In the genomic region with DNA sequence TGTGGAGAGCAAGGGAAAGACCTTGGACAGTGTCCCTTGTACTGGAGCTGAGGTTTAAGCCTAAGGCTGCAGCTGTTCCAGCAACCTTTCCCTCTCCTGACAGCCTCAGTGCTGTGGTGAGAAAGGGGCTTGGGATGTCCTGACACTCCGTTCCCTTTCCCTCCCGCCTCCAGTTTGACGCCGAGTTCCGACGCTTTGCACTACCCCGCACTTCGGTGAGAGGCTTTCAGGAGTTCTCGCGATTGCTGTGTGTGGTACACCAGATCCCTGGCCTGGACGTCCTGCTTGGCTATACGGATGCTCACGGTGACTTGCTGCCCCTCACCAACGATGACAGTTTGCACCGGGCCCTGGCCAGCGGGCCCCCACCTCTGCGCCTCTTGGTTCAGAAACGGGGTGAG, we compare ENCODE assay signal across 7 mouse cellular contexts. TPM values are rescaled to one million over a fixed set of nuclear protein-coding genes. Genes with fewer than 3 reads are reported as not detected.
DNase-seq lines count a peak whose midpoint lies in the region; ATAC-seq lines count a peak whose summit lies in the region.

No protein-coding gene starts in this region.

- ATAC-seq in lung, embryonic 15.5 days (ENCODE audit: borderline replicate concordance, extremely low read depth, low FRiP score, low TSS enrichment) = no peak
- ATAC-seq in midbrain, embryonic 13.5 days = peak; percentile 35

- DNase-seq in lung, postnatal 36 days = no peak
- DNase-seq in cerebellum, postnatal 14 days = peak; percentile 51 to 57
- no peak for DNase-seq in hindbrain, embryonic 10.5 days (ENCODE audit: low spot score)
- no peak for DNase-seq in urinary bladder, adult 2 months (ENCODE audit: low spot score)
- no peak for DNase-seq in urinary bladder, postnatal 14 days (ENCODE audit: low spot score)

- H3K27ac ChIP-seq in lung, embryonic 15.5 days = peak overlapping the region; percentile 68; the same call in 1 of the 2 replicates
- H3K27ac ChIP-seq in hindbrain, embryonic 10.5 days = peak overlapping the region; percentile 90
- H3K27ac ChIP-seq in midbrain, embryonic 13.5 days = peak overlapping the region; percentile 93

- H3K36me3 ChIP-seq in lung, embryonic 15.5 days = peaks cover 15% of the 10 kb centered on the region
- peaks cover 59% of the 10 kb centered on the region for H3K36me3 ChIP-seq in hindbrain, embryonic 10.5 days
- peaks cover 41% of the 10 kb centered on the region for H3K36me3 ChIP-seq in midbrain, embryonic 13.5 days

- peak overlapping the region; percentile 84 for H3K4me2 ChIP-seq in lung, embryonic 15.5 days
- peak overlapping the region; percentile 91 for H3K4me2 ChIP-seq in midbrain, embryonic 13.5 days (replicated peaks)

- peaks cover 26% of the 10 kb centered on the region for H3K4me1 ChIP-seq in lung, embryonic 15.5 days
- H3K4me1 ChIP-seq in hindbrain, embryonic 10.5 days (replicated peaks) = peaks cover 38% of the 10 kb centered on the region
- H3K4me1 ChIP-seq in midbrain, embryonic 13.5 days (replicated peaks) = peaks cover 37% of the 10 kb centered on the region

- peak overlapping the region; percentile 40 for H3K9ac ChIP-seq in lung, embryonic 15.5 days
- peak overlapping the region; percentile 79 for H3K9ac ChIP-seq in midbrain, embryonic 13.5 days (replicated peaks)

- 42% methylated on average over 18 of the region's 18 CpGs for WGBS in lung, embryonic 15.5 days
- WGBS in hindbrain, embryonic 10.5 days = 36% methylated on average over 18 of the region's 18 CpGs
- WGBS in midbrain, embryonic 13.5 days = 33% methylated on average over 18 of the region's 18 CpGs

- H3K9me3 ChIP-seq in lung, embryonic 15.5 days = no peaks in the 10 kb centered on the region
- no peaks in the 10 kb centered on the region for H3K9me3 ChIP-seq in hindbrain, embryonic 10.5 days
- no peaks in the 10 kb centered on the region for H3K9me3 ChIP-seq in midbrain, embryonic 13.5 days

- H3K4me3 ChIP-seq in lung, embryonic 15.5 days = peak overlapping the region; percentile 83
- H3K4me3 ChIP-seq in hindbrain, embryonic 10.5 days = peak overlapping the region; percentile 68
- peak overlapping the region; percentile 75 for H3K4me3 ChIP-seq in midbrain, embryonic 13.5 days (replicated peaks)

- H3K27me3 ChIP-seq in lung, embryonic 15.5 days = no peaks in the 10 kb centered on the region
- no peaks in the 10 kb centered on the region for H3K27me3 ChIP-seq in hindbrain, embryonic 10.5 days (ENCODE audit: insufficient read depth, poor library complexity, severe bottlenecking)
- H3K27me3 ChIP-seq in midbrain, embryonic 13.5 days = no peaks in the 10 kb centered on the region

RNA-seq across cellular contexts. Expression of a gene that starts 1.1 kb away (rescaled TPM):
- polyA plus RNA-seq in lung, embryonic 15.5 days (2015; fragmentation: Nextera tagmentation; extraction: Ambion mirVana) = 16.3 and 17.6 TPM in 2 replicates
- 23.3 and 32.2 TPM in 2 replicates for polyA plus RNA-seq in hindbrain, embryonic 10.5 days (2016; fragmentation: Nextera tagmentation; extraction: Ambion mirVana)
- polyA plus RNA-seq in midbrain, embryonic 13.5 days (2015; fragmentation: Nextera tagmentation; extraction: Ambion mirVana) = 42.5 and 43.6 TPM in 2 replicates
- polyA plus RNA-seq in urinary bladder, adult 2 months (2012; rRNA removed) = 11.2 and 15.4 TPM in 2 replicates

RNA-seq across cellular contexts. Expression of a gene that starts 1.1 kb away (rescaled TPM):
- polyA plus RNA-seq in lung, embryonic 15.5 days (2015; fragmentation: Nextera tagmentation; extraction: Ambion mirVana) = 61.7 and 66.5 TPM in 2 replicates
- 81.3 and 92.6 TPM in 2 replicates for polyA plus RNA-seq in hindbrain, embryonic 10.5 days (2016; fragmentation: Nextera tagmentation; extraction: Ambion mirVana)
- 94.7 and 101 TPM in 2 replicates for polyA plus RNA-seq in midbrain, embryonic 13.5 days (2015; fragmentation: Nextera tagmentation; extraction: Ambion mirVana)
- 18.2 and 18.8 TPM in 2 replicates for polyA plus RNA-seq in urinary bladder, adult 2 months (2012; rRNA removed)

RNA-seq across cellular contexts. Expression of a gene that starts 5.5 kb away (rescaled TPM):
- 0.17 TPM in 1 of 2 replicates, not detected in the other for polyA plus RNA-seq in lung, embryonic 15.5 days (2015; fragmentation: Nextera tagmentation; extraction: Ambion mirVana)
- 0.14 TPM in 1 of 2 replicates, not detected in the other for polyA plus RNA-seq in hindbrain, embryonic 10.5 days (2016; fragmentation: Nextera tagmentation; extraction: Ambion mirVana)
- polyA plus RNA-seq in midbrain, embryonic 13.5 days (2015; fragmentation: Nextera tagmentation; extraction: Ambion mirVana) = 0.13 and 0.31 TPM in 2 replicates
- polyA plus RNA-seq in urinary bladder, adult 2 months (2012; rRNA removed) = not detected in 2 replicates

RNA-seq across cellular contexts. Expression of a gene that starts 6.0 kb away (rescaled TPM):
- polyA plus RNA-seq in lung, embryonic 15.5 days (2015; fragmentation: Nextera tagmentation; extraction: Ambion mirVana) = 27.3 and 28.9 TPM in 2 replicates
- polyA plus RNA-seq in hindbrain, embryonic 10.5 days (2016; fragmentation: Nextera tagmentation; extraction: Ambion mirVana) = 40.7 and 44.6 TPM in 2 replicates
- 14.4 and 15.9 TPM in 2 replicates for polyA plus RNA-seq in midbrain, embryonic 13.5 days (2015; fragmentation: Nextera tagmentation; extraction: Ambion mirVana)
- 9.6 and 11.5 TPM in 2 replicates for polyA plus RNA-seq in urinary bladder, adult 2 months (2012; rRNA removed)

RNA-seq across cellular contexts. Expression of a gene that starts 15.9 kb away (rescaled TPM):
- 0.77 and 1.4 TPM in 2 replicates for polyA plus RNA-seq in lung, embryonic 15.5 days (2015; fragmentation: Nextera tagmentation; extraction: Ambion mirVana)
- polyA plus RNA-seq in hindbrain, embryonic 10.5 days (2016; fragmentation: Nextera tagmentation; extraction: Ambion mirVana) = 2.1 and 4.9 TPM in 2 replicates
- 11.0 and 12.5 TPM in 2 replicates for polyA plus RNA-seq in midbrain, embryonic 13.5 days (2015; fragmentation: Nextera tagmentation; extraction: Ambion mirVana)
- polyA plus RNA-seq in urinary bladder, adult 2 months (2012; rRNA removed) = 0.53 and 0.61 TPM in 2 replicates

Comparison
In these comparisons a context has a peak if more than half of its experiments do, and no peak if none do; other contexts are left out.
1. DNase-seq: peak in cerebellum, postnatal 14 days (2 of 2); none in lung, postnatal 36 days (single experiment), hindbrain, embryonic 10.5 days (single experiment), urinary bladder, adult 2 months (single experiment) and urinary bladder, postnatal 14 days (single experiment).
2. Peak in every context shown above with its lines, with median percentiles within 50 percentile points of each other: H3K27ac ChIP-seq and H3K4me3 ChIP-seq.